Mouse (Mus musculus): ENCODE data around the gene Fig4. TPM values are rescaled to one million over a fixed set of nuclear protein-coding genes. Genes with fewer than 3 reads are reported as not detected.

The Fig4 gene
- polyA plus RNA-seq, 1 experiment = 17.1 TPM

DNA sequence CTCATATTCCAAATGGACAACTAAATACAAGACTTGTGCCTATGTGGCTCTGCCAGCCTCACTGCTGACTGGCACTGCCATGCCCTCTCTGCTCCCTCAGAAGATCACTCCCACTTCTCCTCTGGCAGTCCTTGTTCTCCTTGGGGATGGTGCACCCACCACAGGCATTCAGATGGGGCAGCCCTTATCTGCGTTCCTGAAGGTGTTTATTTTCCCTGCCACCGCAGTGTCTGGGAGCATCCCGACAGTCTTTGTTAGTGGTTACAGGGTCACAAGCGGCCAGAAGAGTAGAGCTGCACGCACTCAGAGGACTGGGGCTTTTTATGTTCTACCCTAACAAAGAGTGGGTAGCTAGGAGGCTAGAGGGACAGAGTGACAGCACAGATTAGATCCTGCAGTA lies 98.9 kb downstream of the Fig4 start:
- no peak overlapping the region for H3K27ac ChIP-seq (ENCODE audit: control insufficient read depth, insufficient read depth, low read length)
- WGBS = 96% methylated on average over 5 of the region's 5 CpGs
- H3K36me3 ChIP-seq (ENCODE audit: control insufficient read depth, insufficient read depth, low read length) = no peaks in the 10 kb centered on the region; the same call in 1 of the 2 replicates
- DNase-seq = no peak
- H3K4me1 ChIP-seq (replicated peaks; ENCODE audit: control insufficient read depth, insufficient read depth, low read length) = no peaks in the 10 kb centered on the region
- no peak for TF ChIP-seq CTCF (IDR thresholded peaks at IDR 0.05; ENCODE audit: borderline replicate concordance, control insufficient read depth, extremely low read depth, insufficient read depth, low read length, poor library complexity)
- TF ChIP-seq POLR2A (IDR thresholded peaks at IDR 0.05; ENCODE audit: control insufficient read depth, extremely low read depth, insufficient read depth, low read length, poor library complexity) = no peak
- H3K27me3 ChIP-seq (ENCODE audit: control insufficient read depth, insufficient read depth, low read length) = no peaks in the 10 kb centered on the region
- H3K4me3 ChIP-seq (ENCODE audit: control insufficient read depth, insufficient read depth, low read length) = no peak overlapping the region

DNA sequence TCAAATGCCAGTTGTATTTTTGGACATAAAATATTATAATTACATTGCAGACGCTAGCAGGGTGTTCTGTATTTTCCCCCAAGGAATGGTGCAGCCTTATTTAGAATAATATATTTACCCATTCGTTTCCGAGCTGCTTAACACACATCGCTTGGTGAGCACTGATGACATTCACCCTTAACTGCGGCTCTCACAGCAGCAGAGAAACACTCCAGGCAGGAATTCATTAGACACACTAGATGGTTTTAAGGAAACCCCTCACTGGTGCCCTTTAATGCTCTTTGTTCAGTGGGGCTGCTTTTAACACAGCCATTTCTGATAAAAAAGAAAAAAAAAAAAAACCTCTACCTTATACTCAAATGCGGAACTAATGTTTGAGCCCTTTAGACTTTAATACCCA lies 104.3 kb downstream of the Fig4 start:
- H3K27me3 ChIP-seq (ENCODE audit: control insufficient read depth, insufficient read depth, low read length) = no peaks in the 10 kb centered on the region

DNA sequence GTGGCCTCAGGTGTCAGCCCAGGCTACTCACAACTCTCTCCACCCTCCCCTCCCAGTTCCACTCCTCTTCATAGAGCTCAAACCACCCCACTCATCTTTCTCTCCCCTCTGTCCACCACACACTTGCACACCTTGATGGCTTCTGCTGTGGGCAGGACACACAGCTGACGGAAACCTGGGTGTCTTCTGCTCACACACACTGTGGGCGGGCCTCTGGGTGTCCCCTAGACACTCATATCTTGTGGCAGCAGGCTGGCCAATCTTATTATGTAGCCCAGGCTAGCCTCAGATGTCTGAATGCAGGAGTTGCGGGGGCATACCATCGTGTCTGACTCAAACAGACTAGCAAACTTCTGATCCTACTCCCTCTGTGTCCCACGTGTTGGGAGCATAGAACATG lies 105.3 kb downstream of the Fig4 start:
- WGBS = 99% methylated on average over 5 of the region's 5 CpGs
- H3K4me3 ChIP-seq (ENCODE audit: control insufficient read depth, insufficient read depth, low read length) = no peak overlapping the region
- no peak overlapping the region for H3K27ac ChIP-seq (ENCODE audit: control insufficient read depth, insufficient read depth, low read length)
- H3K36me3 ChIP-seq (ENCODE audit: control insufficient read depth, insufficient read depth, low read length) = no peaks in the 10 kb centered on the region
- H3K27me3 ChIP-seq (ENCODE audit: control insufficient read depth, insufficient read depth, low read length) = no peaks in the 10 kb centered on the region
- no peaks in the 10 kb centered on the region for H3K4me1 ChIP-seq (replicated peaks; ENCODE audit: control insufficient read depth, insufficient read depth, low read length)
- TF ChIP-seq POLR2A (IDR thresholded peaks at IDR 0.05; ENCODE audit: control insufficient read depth, extremely low read depth, insufficient read depth, low read length, poor library complexity) (no peak), CTCF (IDR thresholded peaks at IDR 0.05; ENCODE audit: borderline replicate concordance, control insufficient read depth, extremely low read depth, insufficient read depth, low read length, poor library complexity) (no peak)
- DNase-seq = no peak

More for the DNA sequence above, 104.3 kb downstream of the Fig4 start:
- H3K4me3 ChIP-seq (ENCODE audit: control insufficient read depth, insufficient read depth, low read length) = no peak overlapping the region
- no peak overlapping the region for H3K27ac ChIP-seq (ENCODE audit: control insufficient read depth, insufficient read depth, low read length)
- H3K4me1 ChIP-seq (replicated peaks; ENCODE audit: control insufficient read depth, insufficient read depth, low read length) = no peaks in the 10 kb centered on the region
- no peak for DNase-seq
- no peak for TF ChIP-seq POLR2A (IDR thresholded peaks at IDR 0.05; ENCODE audit: control insufficient read depth, extremely low read depth, insufficient read depth, low read length, poor library complexity)
- TF ChIP-seq CTCF (IDR thresholded peaks at IDR 0.05; ENCODE audit: borderline replicate concordance, control insufficient read depth, extremely low read depth, insufficient read depth, low read length, poor library complexity) = no peak
- 98% methylated on average over 6 of the region's 6 CpGs for WGBS
- H3K36me3 ChIP-seq (ENCODE audit: control insufficient read depth, insufficient read depth, low read length) = no peaks in the 10 kb centered on the region

DNA sequence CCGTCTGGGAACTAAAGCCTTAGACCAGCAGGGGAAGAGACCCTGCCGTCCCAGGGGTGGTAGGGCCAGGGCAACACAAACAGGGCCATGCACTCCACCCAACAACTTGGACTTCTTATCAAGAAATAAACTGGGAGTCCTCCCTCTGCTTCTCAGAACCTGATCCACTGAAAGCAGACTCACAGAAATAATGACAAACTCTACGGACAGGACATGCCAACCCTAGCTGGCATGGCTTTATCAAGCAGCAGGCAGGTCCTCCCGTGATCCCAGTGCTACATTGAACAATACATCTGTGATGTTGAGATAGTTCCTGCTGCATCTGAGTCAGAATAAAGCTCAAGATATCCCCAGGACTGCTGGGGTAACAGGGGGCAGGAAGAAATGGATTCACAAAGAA lies 106.8 kb downstream of the Fig4 start:
- H3K27me3 ChIP-seq (ENCODE audit: control insufficient read depth, insufficient read depth, low read length) = no peaks in the 10 kb centered on the region
- no peaks in the 10 kb centered on the region for H3K4me1 ChIP-seq (replicated peaks; ENCODE audit: control insufficient read depth, insufficient read depth, low read length)
- H3K4me3 ChIP-seq (ENCODE audit: control insufficient read depth, insufficient read depth, low read length) = no peak overlapping the region
- TF ChIP-seq POLR2A (IDR thresholded peaks at IDR 0.05; ENCODE audit: control insufficient read depth, extremely low read depth, insufficient read depth, low read length, poor library complexity) (no peak), CTCF (IDR thresholded peaks at IDR 0.05; ENCODE audit: borderline replicate concordance, control insufficient read depth, extremely low read depth, insufficient read depth, low read length, poor library complexity) (no peak)
- DNase-seq = no peak
- no peak overlapping the region for H3K27ac ChIP-seq (ENCODE audit: control insufficient read depth, insufficient read depth, low read length)
- WGBS = 95% methylated on average over 4 of the region's 4 CpGs
- no peaks in the 10 kb centered on the region for H3K36me3 ChIP-seq (ENCODE audit: control insufficient read depth, insufficient read depth, low read length)

DNA sequence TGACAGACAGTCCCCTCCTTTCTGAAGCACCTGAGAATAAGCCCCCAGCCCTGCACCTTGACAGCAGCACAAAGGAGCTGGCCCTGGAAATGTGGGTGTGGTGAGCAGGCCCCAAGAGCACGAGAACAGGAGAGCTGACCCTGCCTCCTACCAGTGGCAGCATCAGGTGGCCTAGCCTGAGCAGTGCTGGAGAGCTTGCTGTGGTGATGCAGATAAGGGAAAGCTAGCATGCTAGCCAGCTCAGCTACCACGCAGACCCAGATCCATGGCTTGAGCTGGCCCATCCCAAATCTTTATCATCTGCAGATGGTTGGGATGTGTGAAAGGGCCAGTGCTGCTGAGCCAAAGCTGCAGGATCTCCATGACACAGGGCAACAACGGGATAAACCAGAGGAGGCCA lies 113.7 kb downstream of the Fig4 start:
- DNase-seq = no peak
- peaks cover 12% of the 10 kb centered on the region; the same call in 1 of the 2 replicates for H3K36me3 ChIP-seq (ENCODE audit: control insufficient read depth, insufficient read depth, low read length)
- no peak overlapping the region for H3K4me3 ChIP-seq (ENCODE audit: control insufficient read depth, insufficient read depth, low read length)
- no peak overlapping the region for H3K27ac ChIP-seq (ENCODE audit: control insufficient read depth, insufficient read depth, low read length)
- 97% methylated on average over 3 of the region's 3 CpGs for WGBS
- no peaks in the 10 kb centered on the region for H3K27me3 ChIP-seq (ENCODE audit: control insufficient read depth, insufficient read depth, low read length)
- TF ChIP-seq POLR2A (IDR thresholded peaks at IDR 0.05; ENCODE audit: control insufficient read depth, extremely low read depth, insufficient read depth, low read length, poor library complexity) (no peak), CTCF (IDR thresholded peaks at IDR 0.05; ENCODE audit: borderline replicate concordance, control insufficient read depth, extremely low read depth, insufficient read depth, low read length, poor library complexity) (no peak)
- H3K4me1 ChIP-seq (replicated peaks; ENCODE audit: control insufficient read depth, insufficient read depth, low read length) = no peaks in the 10 kb centered on the region

DNA sequence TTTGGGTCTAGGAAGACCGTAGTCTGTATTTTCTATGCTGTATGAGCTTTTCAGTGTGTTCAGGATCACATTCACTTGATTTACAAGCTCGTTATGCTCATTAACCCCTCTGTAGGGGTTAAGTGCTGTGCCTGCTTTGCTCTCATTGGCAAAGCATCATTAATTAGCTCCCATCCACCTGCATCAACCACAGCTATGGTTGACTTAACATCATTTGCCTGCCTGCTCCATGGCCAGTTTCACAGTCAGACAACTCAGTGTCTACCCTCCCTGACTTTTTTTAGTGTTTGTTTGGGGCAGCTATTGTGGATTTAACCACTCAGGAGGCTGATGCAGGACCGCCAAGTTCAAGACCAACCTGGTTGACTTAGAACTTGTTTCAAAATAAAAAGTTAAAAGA lies 119.1 kb downstream of the Fig4 start:
- 93% methylated on average over 3 of the region's 3 CpGs for WGBS
- TF ChIP-seq CTCF (IDR thresholded peaks at IDR 0.05; ENCODE audit: borderline replicate concordance, control insufficient read depth, extremely low read depth, insufficient read depth, low read length, poor library complexity) = no peak
- no peak for TF ChIP-seq POLR2A (IDR thresholded peaks at IDR 0.05; ENCODE audit: control insufficient read depth, extremely low read depth, insufficient read depth, low read length, poor library complexity)
- H3K36me3 ChIP-seq (ENCODE audit: control insufficient read depth, insufficient read depth, low read length) = peaks cover 12% of the 10 kb centered on the region; the same call in 1 of the 2 replicates
- no peaks in the 10 kb centered on the region for H3K4me1 ChIP-seq (replicated peaks; ENCODE audit: control insufficient read depth, insufficient read depth, low read length)
- no peak for DNase-seq
- H3K4me3 ChIP-seq (ENCODE audit: control insufficient read depth, insufficient read depth, low read length) = no peak overlapping the region
- H3K27ac ChIP-seq (ENCODE audit: control insufficient read depth, insufficient read depth, low read length) = no peak overlapping the region
- H3K27me3 ChIP-seq (ENCODE audit: control insufficient read depth, insufficient read depth, low read length) = no peaks in the 10 kb centered on the region

DNA sequence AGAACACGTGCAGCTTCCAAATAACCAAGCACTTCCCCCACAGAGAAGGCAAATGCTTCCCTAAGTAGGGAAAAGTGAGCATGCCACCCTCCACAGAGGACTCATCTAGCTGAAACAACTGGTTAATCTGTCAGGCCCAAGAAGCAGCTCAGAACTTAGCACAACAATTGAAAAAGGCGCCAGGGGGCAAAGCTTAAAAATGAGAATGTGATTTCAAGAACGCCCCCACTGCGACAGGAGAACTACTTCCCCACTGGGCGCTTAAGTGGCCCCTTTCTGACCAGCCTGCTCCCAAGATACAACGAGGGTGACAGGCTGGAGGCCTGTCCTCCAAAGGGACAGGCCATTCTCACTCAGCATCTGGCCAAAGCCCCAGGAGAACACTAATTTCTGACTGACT lies 120.4 kb downstream of the Fig4 start:
- Histone ChIP-seq H3K27me3 (ENCODE audit: control insufficient read depth, insufficient read depth, low read length) (no peaks in the 10 kb centered on the region), H3K27ac (ENCODE audit: control insufficient read depth, insufficient read depth, low read length) (no peak overlapping the region), H3K36me3 (ENCODE audit: control insufficient read depth, insufficient read depth, low read length) (peaks cover 8% of the 10 kb centered on the region; the same call in 1 of the 2 replicates), H3K4me3 (ENCODE audit: control insufficient read depth, insufficient read depth, low read length) (no peak overlapping the region), H3K4me1 (replicated peaks; ENCODE audit: control insufficient read depth, insufficient read depth, low read length) (no peaks in the 10 kb centered on the region)
- 43% methylated on average over 6 of the region's 6 CpGs for WGBS
- no peak for DNase-seq
- no peak for TF ChIP-seq CTCF (IDR thresholded peaks at IDR 0.05; ENCODE audit: borderline replicate concordance, control insufficient read depth, extremely low read depth, insufficient read depth, low read length, poor library complexity)
- no peak for TF ChIP-seq POLR2A (IDR thresholded peaks at IDR 0.05; ENCODE audit: control insufficient read depth, extremely low read depth, insufficient read depth, low read length, poor library complexity)
